Mouse (Mus musculus): ENCODE measurements around the gene Atrnl1.
A peak's percentile ranks its signal among the peaks of the same experiment; 100 is the strongest.

The Atrnl1 gene

DNA sequence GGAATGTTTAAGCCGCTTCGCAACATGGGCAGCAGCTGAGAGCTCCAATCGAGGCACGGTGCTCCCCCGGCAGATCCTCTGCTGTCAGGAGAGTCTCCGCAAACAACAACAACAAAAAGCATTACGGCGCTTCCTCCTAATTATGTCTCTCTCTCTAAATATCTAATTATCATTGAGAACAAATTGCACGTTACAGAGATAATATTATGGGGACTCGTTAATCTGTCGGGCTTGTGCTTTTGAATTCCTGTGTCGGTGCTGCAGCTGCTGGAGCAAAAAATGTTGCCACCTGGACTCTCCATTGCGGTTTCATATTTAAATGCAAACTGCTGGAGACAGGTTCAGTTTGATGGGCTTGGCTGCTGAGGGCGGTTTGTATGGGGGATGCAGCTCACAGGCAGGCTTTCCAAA is 466.1 kb downstream of the Atrnl1 start:
- no peak for DNase-seq (ENCODE audit: low spot score)

DNA sequence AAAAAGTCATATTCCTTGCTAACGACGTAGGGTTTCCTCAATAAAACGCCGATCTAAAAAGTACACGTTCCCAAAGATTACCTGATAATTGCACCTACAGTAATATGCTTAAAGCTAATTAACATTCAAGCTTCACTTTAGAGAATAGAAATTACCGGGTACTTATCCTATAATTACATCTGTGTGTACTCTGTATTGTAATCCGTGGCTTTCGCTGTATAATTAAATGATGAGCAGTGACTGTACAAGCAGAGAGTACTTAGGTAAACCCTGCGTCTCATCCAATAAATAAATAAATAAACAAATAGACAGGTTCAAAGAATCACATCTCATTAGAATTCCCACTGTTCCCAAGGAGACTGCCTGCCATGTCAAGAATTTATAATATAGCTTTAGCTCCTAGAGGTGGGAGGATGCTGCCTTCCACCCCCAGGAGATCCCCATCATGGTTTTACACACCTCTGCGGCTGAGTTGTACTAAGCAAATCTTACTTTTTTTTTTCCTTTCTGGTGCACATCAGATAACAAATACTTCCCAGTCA is 466.8 kb downstream of the Atrnl1 start:
- DNase-seq (ENCODE audit: low spot score), result no peak

DNA sequence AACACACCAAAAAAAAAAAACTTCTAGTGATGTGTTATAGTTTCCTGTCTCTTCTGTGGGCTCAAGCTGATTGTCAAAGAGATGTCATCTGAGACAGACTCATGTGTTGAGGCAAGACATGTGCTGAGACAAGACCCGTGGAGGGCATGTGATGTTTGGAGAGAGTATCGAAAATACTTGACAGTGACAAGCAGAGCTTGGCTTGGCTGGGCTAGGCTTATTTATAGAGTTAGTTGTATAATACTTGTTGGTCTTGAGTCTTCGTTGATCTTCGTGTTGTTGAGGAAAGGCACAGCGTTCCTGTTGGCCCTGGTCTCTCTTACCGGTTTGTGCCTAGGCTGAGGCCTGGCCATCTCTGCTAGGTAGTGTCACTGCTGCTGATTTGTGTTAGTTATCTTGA is 469.3 kb downstream of the Atrnl1 start:
- DNase-seq (ENCODE audit: low spot score), result no peak

DNA sequence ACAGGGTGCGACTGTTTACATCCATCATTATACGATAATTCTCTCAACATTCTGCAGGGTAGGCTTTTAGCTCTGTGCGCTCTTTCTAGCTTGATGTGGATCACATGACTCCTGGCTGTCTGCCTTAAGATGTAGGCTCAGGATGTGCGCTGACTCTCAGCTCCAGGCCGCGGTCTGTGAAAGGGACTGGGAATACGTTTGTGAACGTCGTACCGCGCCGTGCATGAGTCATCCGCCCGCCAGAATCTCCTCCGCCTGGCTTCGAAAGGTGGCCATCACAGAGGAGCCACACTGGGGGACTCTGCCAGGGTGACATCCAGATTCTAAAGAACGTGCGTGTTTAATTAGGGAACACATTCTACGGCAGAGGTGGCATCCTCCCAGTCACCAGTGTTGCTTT is 471.9 kb downstream of the Atrnl1 start:
- DNase-seq (ENCODE audit: low spot score), result no peak

DNA sequence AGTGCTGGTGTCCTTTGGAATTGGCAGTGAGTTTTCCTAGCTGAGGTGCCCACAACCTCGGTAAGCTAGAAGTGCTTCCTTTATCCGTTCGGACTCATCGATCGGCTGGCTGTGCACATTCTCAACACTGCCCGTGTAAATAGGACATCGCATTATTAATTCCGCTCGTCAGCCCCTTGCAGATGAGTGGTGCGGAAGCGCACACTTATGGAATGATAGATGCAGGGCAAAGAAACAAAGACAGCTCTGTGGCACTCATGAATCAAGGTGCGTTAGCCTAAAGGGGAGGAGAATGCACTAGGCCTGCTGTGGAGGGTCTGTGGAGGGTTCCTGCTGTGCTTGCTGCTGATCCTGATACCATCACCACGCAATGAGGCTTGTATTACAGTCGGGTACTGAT is 474.0 kb downstream of the Atrnl1 start:
- no peak for DNase-seq (ENCODE audit: low spot score)

DNA sequence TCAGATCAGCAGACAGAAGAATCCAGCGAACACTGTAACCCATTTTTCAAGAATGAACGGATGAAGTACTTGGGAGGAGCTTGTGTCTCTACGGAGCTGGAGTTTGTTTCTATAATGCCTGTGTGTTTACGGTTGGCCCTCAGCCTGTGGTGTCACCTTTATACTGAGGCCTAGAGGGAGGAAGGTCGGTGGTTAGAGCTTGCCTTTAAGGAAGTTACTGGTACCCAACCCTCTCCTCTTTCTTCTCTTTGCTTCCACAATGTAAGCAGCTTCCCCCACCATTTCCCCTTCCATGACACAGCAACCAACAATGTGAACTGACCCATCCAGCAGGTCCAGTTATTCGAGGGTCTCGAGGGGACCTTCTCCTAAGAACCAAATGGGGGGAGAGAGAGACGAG is 475.9 kb downstream of the Atrnl1 start:
- no peak for DNase-seq (ENCODE audit: low spot score)

DNA sequence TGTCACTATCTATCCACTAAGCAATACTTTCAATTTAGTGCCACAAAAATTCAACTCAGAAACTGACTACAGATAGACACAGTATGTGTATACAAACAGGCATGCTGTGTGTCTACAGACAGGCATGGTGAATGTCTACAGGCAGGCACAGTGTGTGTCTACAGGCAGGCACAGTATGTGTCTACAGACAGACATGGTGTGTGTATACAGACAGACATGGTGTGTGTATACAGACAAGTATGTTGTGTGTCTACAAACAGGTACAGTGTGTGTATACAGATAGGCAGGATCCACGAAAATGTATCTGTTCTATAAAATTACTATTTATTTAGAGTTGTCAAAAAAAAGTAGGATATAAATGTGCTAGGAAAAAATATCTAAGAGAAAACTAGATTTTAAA is 477.1 kb downstream of the Atrnl1 start:
- DNase-seq (ENCODE audit: low spot score), result no peak

DNA sequence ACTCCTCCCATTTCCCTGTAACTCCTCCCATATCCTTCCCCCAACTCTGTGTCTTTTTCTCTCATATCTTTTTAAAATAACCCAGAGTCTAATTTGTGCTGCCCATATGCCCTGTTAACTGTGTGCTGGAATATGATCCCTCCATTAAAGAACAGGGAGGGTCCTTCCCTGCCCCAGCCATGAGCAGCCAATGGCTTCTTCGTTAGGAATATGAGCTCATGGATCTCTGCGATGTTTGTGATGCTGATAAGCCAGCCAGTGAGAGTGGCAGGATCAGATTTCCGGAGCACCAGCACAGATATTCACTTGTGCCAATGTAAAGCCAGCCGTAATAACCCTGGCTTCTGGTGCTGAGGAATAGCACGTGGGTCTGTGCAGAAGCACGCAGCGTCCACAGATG is 477.6 kb downstream of the Atrnl1 start:
- no peak for DNase-seq (ENCODE audit: low spot score)

DNA sequence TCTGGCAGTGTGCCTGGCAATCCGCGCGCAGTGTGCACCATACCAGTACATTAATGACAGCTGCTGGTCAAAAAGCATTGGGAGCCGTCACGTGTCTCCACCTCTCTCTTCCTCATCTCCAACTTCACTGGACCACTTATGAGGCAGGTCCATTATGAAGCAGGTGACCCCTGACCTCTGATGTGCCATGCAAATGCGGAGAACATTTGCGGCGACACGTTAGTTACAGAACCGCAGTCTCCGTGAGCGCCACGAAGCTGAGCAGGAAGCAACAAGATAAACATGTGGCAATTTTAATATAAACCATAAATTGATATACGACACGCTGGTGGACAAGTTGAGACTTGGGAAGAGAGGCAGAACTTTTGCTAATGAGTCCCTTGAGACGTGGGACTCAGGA is 481.1 kb downstream of the Atrnl1 start:
- no peak for DNase-seq (ENCODE audit: low spot score)

DNA sequence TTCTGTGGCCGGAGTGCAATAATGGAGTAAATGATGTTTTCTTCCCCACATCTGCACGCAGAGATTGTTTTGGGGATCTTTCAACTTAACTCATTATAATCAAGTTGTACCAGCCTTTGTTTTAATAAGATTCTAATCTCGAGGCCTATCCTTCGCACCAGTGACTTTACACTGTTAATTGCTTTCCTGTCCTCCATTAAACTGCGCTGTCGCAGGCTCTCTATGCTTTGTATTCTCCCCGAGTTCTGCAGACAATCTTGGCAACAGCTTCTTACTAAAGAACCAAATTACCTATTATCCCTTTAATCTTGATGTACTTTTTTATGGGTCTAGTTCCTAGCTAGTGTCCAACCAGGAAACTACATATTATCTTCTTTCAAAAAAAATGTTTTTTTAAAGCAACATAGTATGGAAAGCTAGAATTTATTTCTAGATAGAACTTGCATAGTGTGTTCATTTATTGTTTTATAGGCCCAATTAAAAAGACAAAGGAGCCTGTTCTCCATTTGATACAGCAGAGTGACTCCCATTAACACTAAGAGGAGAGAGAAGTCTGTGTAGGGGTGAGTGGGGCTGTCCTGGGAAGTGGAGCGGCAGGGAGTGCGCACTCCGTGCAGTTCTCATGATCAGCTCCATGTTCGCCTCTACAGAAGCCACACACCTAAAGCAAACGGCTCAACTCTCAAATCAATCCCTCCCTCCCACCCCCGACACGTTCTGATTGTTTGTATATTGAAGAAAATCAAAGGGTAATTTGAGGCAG is 484.1 kb downstream of the Atrnl1 start:
- DNase-seq (ENCODE audit: low spot score), result no peak

DNA sequence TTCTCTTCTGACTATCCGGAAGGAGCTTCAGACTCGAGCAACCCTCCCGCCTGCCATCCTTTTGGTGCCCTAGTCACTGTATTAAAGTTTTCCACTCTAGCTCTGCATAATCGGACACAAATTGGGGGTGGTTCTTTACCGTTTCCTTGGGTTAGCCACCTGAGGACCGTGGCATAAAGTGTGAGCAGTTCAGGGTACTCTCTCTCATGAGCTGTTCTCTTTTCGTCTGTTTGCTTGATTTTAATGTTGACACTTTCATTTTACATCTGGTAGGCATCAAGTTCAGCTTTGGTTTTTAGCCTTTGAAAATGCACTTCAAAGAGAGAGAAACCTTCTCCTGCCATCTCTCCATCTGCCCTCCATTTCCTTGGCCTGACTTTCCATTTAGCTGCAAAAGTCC is 484.9 kb downstream of the Atrnl1 start:
- DNase-seq (ENCODE audit: low spot score), result no peak

DNA sequence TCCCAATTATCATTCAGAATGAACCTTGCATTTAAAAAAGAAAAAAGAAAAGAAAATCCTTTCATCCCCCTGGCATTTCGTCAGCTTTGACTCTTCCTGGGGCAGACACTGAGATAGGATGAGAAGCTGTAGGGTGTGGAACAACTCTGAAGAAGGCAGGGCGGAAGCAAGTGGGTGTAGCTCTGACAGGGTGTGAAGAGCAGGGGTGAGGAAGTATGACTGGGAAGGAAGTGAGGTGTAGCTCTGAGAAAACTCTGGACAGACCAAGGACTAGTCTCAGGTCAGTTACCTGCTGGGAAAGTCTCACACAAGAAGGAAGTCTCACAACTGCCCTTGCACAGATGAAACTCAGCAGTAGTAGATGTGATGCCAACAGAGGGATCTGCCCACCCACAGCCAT is 486.4 kb downstream of the Atrnl1 start:
- no peak for DNase-seq (ENCODE audit: low spot score)

DNA sequence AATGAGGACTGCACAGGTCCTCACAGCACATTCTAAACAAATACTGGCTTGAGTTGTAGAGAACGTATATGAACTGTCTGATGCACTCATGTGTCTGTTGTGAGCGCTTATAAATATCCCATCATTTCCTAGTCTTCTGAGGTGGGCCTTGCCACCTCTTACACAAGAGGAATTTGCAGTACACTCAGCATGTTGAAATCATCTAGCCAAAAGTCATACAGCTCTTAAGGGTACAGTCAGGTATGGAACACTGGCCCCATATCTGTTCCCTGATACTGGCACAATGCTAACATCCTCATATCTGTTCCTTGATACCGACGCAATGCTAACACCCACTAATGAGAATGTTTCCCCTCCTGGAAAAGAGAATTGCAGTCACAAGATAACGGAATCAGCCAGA is 488.7 kb downstream of the Atrnl1 start:
- no peak for DNase-seq (ENCODE audit: low spot score)

DNA sequence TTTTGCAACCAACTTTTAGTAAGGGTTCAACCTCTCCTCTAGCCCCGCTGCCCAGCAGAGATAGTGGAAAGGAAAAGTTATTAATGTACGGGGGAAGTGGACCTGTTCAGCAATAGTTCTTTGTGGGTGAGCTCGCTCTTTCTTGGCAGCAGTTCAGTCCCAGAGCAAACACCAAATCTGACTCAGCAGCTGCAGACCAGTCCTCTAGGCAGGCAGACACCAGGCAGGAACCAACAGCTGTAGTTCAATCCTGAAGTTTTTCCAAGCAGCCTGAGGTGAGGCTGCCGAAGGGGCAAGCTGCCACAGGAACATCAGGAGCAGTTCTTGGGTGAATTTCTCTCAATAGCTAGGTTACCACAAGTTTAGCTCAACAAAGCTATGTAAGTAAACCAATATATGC is 489.5 kb downstream of the Atrnl1 start:
- DNase-seq (ENCODE audit: low spot score), result no peak

DNA sequence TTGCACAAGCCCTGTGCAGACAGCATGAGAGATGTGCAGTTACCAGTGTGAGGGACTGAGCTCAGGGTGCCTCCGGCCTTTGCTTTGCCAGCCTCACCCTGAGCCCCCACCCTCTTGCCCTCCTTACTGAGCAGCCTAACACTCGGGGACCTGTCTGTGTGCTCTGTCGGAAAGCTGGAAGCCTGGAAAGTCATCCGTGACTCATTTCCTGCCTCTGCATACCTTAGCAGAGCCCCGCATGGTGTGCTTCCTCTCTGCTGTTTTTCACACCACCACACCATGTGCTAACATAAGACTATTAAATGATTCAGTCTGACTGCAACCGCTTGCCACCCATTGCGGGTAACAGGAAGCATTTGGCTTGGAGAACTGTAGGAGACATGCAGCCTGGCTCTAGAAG is 493.7 kb downstream of the Atrnl1 start:
- DNase-seq (ENCODE audit: low spot score), result no peak

DNA sequence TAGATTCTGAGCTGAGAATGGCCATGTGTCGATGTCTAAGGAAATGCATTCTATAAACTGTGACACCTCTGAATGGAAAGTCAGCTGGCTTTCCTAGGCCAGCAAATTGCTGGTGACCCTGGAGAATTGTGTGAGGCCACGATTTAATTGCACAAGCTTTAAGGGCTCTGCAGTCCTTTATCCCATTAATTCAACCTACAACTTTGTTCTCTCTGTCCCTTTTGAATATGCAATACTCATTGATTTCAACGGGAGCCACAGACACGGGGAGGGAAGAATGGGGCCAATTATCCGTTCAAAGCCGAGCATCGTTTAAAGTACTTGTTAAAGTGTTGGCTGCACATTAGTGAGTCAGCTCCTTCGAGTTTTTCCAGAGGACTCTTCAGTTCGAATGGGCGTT is 496.8 kb downstream of the Atrnl1 start:
- no peak for DNase-seq (ENCODE audit: low spot score)

DNA sequence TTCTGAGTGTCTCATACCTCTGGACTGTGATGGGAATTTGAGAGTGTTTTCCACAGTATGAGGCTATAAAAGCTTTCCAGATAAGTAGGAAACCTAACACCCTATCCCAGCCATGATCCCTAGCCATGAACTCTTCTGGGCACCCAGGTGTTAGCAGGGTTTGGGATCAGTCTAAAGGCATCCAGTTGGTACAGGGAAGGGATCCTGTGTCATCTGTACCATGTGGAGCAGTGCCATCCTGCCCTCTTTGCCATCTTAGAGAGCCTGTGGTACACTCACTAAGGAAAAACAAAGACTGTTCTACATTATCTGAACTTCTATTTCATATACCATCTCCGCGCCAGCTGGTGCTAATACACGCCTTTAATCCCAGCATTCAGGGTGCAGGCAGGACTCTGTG is 499.7 kb downstream of the Atrnl1 start:
- no peak for DNase-seq (ENCODE audit: low spot score)

DNA sequence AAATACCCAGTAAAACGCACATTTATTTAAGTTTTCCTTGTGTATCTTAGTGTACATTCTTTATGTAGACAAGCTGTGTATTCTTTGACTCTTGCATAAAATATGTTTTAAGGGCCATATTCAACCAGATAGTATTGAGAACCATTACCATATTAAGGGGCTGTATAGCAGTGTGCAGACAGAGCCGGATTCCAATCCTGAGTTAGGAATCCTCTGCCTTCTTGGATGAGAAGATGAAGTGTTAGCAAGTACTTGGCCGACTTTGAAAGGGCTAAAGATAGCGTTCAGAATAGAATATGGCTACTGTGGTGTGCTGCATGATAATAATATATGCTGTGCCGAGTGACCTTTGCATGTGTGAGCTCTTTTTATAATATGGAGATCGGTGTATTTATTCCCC is 500.5 kb downstream of the Atrnl1 start:
- DNase-seq (ENCODE audit: low spot score), result no peak

DNA sequence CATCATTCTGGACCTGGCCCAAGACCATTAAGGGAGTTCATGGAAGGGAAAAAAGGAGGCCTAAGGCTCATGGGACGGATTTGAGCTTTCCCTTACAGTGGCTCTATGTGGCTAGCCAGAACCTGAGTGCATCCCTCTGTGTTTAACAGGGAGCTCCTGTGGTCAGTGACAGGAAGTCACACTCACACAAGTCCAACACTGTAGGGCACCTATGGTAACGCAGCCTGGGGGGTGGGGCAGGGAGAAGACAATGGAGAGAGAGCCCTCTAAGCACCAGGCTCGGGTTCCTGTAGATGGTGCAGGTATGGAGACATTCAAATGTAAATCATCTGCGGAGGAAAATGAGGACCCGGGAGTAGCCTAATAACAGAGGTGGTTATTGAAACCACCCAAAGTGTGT is 501.3 kb downstream of the Atrnl1 start:
- DNase-seq (ENCODE audit: low spot score), result no peak

DNA sequence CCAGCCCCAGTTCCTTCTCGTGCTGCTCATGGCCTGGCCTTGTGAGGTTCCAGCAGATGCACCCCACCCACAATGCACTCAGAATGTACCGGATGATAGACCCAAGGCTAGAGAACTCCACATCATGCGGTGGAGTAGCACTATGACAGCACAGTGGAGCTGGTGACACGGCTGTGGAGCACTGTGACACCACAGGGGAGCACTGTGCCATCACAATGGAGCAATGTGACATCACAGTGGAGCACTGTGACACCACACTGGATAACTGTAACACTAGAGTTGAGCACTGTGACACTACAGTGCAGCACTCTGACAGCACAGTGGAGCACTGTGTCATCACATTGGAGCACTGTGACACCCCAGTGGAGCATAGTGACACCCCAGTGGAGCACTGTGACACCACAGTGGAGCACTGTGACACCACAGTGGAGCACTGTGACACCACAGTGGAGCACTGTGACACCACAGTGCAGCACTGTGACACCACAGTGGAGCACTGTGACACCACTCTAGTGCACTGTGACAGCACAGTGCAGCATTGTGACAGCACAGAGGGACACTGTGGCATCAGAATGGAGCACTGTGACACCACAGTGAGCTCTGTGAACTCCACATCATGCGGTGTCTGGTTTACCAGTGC is 502.4 kb downstream of the Atrnl1 start:
- no peak for DNase-seq (ENCODE audit: low spot score)

DNA sequence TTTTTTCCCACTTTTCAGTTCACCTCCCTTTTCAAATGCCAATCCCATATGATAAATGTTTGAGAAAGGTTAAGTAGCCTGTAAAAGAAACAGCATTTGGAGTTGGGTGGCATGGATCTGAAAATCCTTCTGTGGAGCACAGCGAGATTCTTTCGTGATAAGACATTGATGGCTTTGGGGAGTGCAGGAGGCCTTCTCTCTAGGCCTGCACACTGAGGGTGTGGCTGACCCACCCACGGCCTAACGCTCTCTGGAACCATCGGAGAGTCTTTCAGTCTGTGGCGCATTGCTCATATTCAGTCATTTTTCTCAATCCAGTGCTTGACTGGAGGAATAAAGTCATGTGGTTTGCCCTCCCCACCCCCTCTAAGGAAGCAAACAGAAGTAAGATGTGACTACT is 506.8 kb downstream of the Atrnl1 start:
- no peak for DNase-seq (ENCODE audit: low spot score)

DNA sequence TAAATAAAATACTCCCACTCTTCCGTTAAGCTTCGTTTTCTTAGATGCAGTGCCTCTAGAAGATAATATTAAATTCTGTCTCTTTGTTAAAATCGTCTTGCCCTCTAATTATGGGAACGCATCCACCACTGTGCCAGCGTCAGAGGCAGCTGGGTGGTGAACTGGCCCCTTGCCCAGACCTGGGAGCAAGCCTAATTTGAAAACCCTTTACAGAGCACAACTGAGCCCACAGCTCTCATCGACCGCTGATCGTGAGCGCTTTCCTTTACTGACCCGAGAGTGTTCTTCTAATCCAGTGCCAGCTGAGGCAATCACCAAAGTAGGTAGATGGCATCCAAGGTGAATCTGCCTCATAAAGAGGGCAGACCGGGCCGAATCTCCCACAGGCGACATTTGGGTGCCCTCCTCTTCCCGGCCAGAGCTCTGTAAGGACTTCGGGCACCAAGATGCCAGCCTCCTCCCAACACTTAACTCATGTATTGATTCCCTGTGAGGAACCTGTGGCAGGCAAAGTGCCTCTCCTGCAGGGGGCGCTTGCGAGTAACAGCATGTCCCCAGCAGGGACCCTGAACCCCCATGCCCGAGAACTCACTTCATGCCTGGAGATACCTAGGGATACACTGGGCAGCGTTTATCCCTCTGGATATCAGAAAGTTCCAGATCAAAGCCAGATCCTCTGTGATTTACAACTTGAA is 507.5 kb downstream of the Atrnl1 start:
- peak; percentile 52 for DNase-seq (ENCODE audit: low spot score)

DNA sequence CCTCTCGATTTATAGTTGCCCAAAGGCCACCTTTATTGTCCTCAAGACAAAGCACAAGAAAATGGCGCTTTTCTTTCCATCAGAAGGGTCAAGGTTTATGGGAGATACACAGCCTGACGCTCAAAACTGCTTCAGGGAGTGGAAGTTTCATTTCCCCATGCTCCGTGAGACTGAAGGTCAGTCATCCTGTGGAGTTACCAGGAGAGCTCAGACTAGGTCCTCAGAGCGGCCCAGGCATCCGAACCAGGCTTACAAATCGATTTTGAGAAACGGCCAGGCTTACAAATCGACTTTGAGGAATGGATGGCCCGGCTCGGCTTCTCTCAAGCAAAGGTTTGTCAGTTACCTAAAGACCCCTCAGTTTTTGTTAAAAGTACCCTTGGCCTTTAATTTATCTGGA is 508.0 kb downstream of the Atrnl1 start:
- no peak for DNase-seq (ENCODE audit: low spot score)

Measured in testis, postnatal 10 days (tissue).